Mouse (Mus musculus): ENCODE data around the gene Sppl2a.

- no peak for TF ChIP-seq POLR2A (IDR thresholded peaks at IDR 0.05; ENCODE audit: borderline replicate concordance, extremely low read depth, low read depth, low read length)
- no peak for TF ChIP-seq CTCF (IDR thresholded peaks at IDR 0.05; ENCODE audit: insufficient read depth, low read length)
Measured at GRCm38 (mm10) chr2:126920358-126921060, 12.5 kb downstream of the Sppl2a start.

Measured in lung, adult 2 months (tissue).